Mouse (Mus musculus) thymus, adult 2 months (tissue): ENCODE measurements around the gene Cacnb2.

Experiments used
- CTCF ChIP-seq: fragments of 200-500 bp; IDR thresholded peaks from 2 replicates; pipeline ENCODE4 v1.5.1; 2012; ENCODE audit warnings: mild to moderate bottlenecking, control low read depth, low read length, moderate library complexity, borderline replicate concordance; ENCODE audit not compliant: control insufficient read depth, poor library complexity, insufficient read depth; ENCODE audit errors: extremely low read depth
- POLR2A ChIP-seq: fragments of 200-500 bp; IDR thresholded peaks from 2 replicates; pipeline ENCODE4 v1.6.1; 2012; ENCODE audit warnings: mild to moderate bottlenecking, low read length, control low read depth, moderate library complexity; ENCODE audit not compliant: control insufficient read depth, poor library complexity, insufficient read depth; ENCODE audit errors: extremely low read depth

GRCm38 (mm10) chr2:14818651-14819050 lies 215.8 kb downstream of the Cacnb2 start:
- no peak for TF ChIP-seq CTCF
- no peak for TF ChIP-seq POLR2A
